Mouse (Mus musculus): ENCODE measurements around the gene Krtap28-10.

DNA sequence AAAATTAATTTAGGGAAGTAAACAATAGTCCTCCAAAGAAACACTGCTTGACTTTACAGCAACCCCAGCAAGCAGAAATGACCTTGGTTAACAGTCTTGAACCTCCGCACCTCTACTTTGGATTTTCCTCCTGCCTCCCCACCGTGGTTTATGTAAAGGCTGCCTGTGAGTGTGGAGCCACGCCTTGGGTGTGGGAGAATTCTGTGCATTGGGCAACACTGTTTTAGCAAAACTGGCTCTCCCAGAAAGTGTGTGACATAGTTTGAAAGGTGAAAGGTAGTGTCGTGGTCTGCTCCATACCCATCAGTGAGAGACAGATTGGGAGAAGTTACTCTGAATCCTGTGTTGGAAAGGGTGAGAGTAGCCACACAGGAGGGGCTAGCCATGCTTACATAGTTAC, 3.2 kb downstream of the Krtap28-10 start:
- TF ChIP-seq POLR2A (IDR thresholded peaks at IDR 0.05; ENCODE audit: low read depth, low read length) (no peak), CTCF (IDR thresholded peaks at IDR 0.05; ENCODE audit: extremely low read depth, insufficient read depth, insufficient read length, insufficient replicate concordance) (no peak)
